In the genomic region with DNA sequence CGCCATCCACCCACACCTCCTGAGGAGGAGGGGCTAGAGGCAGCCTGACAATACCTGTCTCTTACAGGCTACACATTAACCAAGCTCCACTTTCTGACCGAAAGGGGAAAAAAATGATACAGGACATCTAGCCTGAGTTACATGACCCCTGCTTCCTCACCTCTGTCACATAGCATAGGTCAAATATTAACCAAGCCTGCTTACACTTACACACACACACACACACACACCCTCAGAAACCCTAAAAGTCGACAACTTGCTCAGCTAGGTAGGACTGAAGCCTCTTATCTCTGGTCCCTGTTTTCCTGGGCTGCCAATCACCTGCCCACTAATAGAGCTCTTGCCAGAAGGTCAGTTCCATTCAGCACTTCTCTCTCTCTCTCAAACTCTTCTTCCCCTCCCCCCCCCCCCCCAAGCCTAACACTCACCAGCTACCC, we compare ENCODE assay signal across 17 mouse cellular contexts.
DNase-seq lines count a peak whose midpoint lies in the region; ATAC-seq and TF ChIP-seq lines count a peak whose summit lies in the region.
"Had no signal": no experiment of that assay in that cellular context is flagged by ENCODE, and none has a peak within 500 bp of the region (broad histone marks: within the 10 kb centered on the region; RNA-seq: fewer than 3 reads in every experiment).

No protein-coding gene starts in this region.

- WGBS in lung, embryonic 14.5 days: 58% methylated on average over 3 of the region's 3 CpGs
- 23% methylated on average over 3 of the region's 3 CpGs for WGBS in liver, embryonic 11.5 days
- 53% methylated on average over 3 of the region's 3 CpGs for WGBS in stomach, postnatal 0 days

- no peak overlapping the region for H3K4me2 ChIP-seq in lung, embryonic 14.5 days
- H3K4me2 ChIP-seq in liver, embryonic 11.5 days: no peak overlapping the region
- no peak overlapping the region for H3K4me2 ChIP-seq in stomach, postnatal 0 days (replicated peaks; ENCODE audit: low read depth)
- H3K4me2 ChIP-seq: limb, embryonic 12.5 days; midbrain, embryonic 15.5 days; neural tube, embryonic 12.5 days had no signal

- no peak for TF ChIP-seq CTCF in lung, embryonic 14.5 days (IDR thresholded peaks at IDR 0.05; ENCODE audit: low read depth)
- TF ChIP-seq CTCF in stomach, postnatal 0 days (IDR thresholded peaks at IDR 0.05; ENCODE audit: low read depth): no peak
- no peak for TF ChIP-seq CTCF in left cerebral cortex, adult 2 months (IDR thresholded peaks at IDR 0.05)

- no peak for TF ChIP-seq EP300 in stomach, postnatal 0 days (optimal IDR thresholded peaks at IDR 0.05)

- H3K27ac ChIP-seq in lung, embryonic 14.5 days (ENCODE audit: low read depth): peak overlapping the region; percentile 54; the same call in 1 of the 2 replicates
- H3K27ac ChIP-seq in liver, embryonic 11.5 days (ENCODE audit: low read depth, low read length): no peak overlapping the region
- no peak overlapping the region for H3K27ac ChIP-seq in stomach, postnatal 0 days (replicated peaks)
- H3K27ac ChIP-seq in left cerebral cortex, adult 2 months: no peak overlapping the region
- H3K27ac ChIP-seq: limb, embryonic 12.5 days; midbrain, embryonic 15.5 days; neural tube, embryonic 12.5 days had no signal

- no peak overlapping the region for H3K9ac ChIP-seq in lung, embryonic 14.5 days
- no peak overlapping the region for H3K9ac ChIP-seq in liver, embryonic 11.5 days (ENCODE audit: low read depth, low read length)
- no peak overlapping the region for H3K9ac ChIP-seq in stomach, postnatal 0 days (ENCODE audit: low read length)
- H3K9ac ChIP-seq: limb, embryonic 12.5 days; midbrain, embryonic 15.5 days; neural tube, embryonic 12.5 days had no signal

- no peak for ATAC-seq in lung, embryonic 14.5 days (ENCODE audit: insufficient read depth)
- peak; percentile 61 for ATAC-seq in liver, embryonic 11.5 days (replicated peaks; ENCODE audit: low FRiP score)
- ATAC-seq in stomach, postnatal 0 days (ENCODE audit: low FRiP score, low TSS enrichment): peak; percentile 42; the same call in 1 of the 2 replicates
- ATAC-seq: CD4-positive, CD25-positive, alpha-beta regulatory T cell, adult 4 months; midbrain, embryonic 15.5 days had no signal

- H3K4me3 ChIP-seq in lung, embryonic 14.5 days (ENCODE audit: low read depth, low read length): no peak overlapping the region
- no peak overlapping the region for H3K4me3 ChIP-seq in liver, embryonic 11.5 days (ENCODE audit: low read depth, low read length)
- no peak overlapping the region for H3K4me3 ChIP-seq in stomach, postnatal 0 days (ENCODE audit: low read depth, low read length)
- no peak overlapping the region for H3K4me3 ChIP-seq in left cerebral cortex, adult 2 months
- H3K4me3 ChIP-seq: limb, embryonic 12.5 days; midbrain, embryonic 15.5 days; neural tube, embryonic 12.5 days had no signal

- no peaks in the 10 kb centered on the region for H3K27me3 ChIP-seq in lung, embryonic 14.5 days (ENCODE audit: insufficient read depth, low read length)
- no peaks in the 10 kb centered on the region for H3K27me3 ChIP-seq in liver, embryonic 11.5 days (replicated peaks; ENCODE audit: control insufficient read depth, insufficient read depth, low read length)
- H3K27me3 ChIP-seq in stomach, postnatal 0 days (ENCODE audit: control insufficient read depth, insufficient read depth, low read length): no peaks in the 10 kb centered on the region
- H3K27me3 ChIP-seq: limb, embryonic 12.5 days; midbrain, embryonic 15.5 days; neural tube, embryonic 12.5 days had no signal

- no peaks in the 10 kb centered on the region for H3K36me3 ChIP-seq in lung, embryonic 14.5 days (ENCODE audit: insufficient read depth)
- H3K36me3 ChIP-seq in liver, embryonic 11.5 days (ENCODE audit: control insufficient read depth, insufficient read depth, low read length): no peaks in the 10 kb centered on the region
- no peaks in the 10 kb centered on the region for H3K36me3 ChIP-seq in stomach, postnatal 0 days (ENCODE audit: control insufficient read depth, insufficient read depth, low read length)
- H3K36me3 ChIP-seq: limb, embryonic 12.5 days; midbrain, embryonic 15.5 days; neural tube, embryonic 12.5 days had no signal

- intact Hi-C loops in left cerebral cortex, adult 2 months (cut with DNase I): no loop called here

- peaks cover 17% of the 10 kb centered on the region for H3K4me1 ChIP-seq in lung, embryonic 14.5 days (ENCODE audit: insufficient read depth)
- H3K4me1 ChIP-seq in liver, embryonic 11.5 days (replicated peaks; ENCODE audit: control insufficient read depth, insufficient read depth, low read length): peaks cover 5% of the 10 kb centered on the region
- peaks cover 3% of the 10 kb centered on the region; the same call in 1 of the 2 replicates for H3K4me1 ChIP-seq in stomach, postnatal 0 days (replicated peaks; ENCODE audit: control insufficient read depth, insufficient read depth)

- DNase-seq in lung, embryonic 14.5 days: no peak
- no peak for DNase-seq in lung, postnatal 14 days
- peak; percentile 39 for DNase-seq in kidney, adult 9 months
- DNase-seq in liver, embryonic 11.5 days (ENCODE audit: low spot score): no peak
- no peak for DNase-seq in stomach, postnatal 0 days (ENCODE audit: low spot score)
- DNase-seq in left cerebral cortex, adult 2 months (ENCODE audit: extremely low spot score in 1 of 2, low spot score in 2 of 2): no peak
- no peak for DNase-seq in frontal cortex, adult 2 months (ENCODE audit: extremely low spot score in 1 of 2, low spot score in 1 of 2)
- no peak for DNase-seq in gastrocnemius, postnatal 4 days (ENCODE audit: low spot score in 2 of 2)
- DNase-seq: cerebellum, postnatal 14 days; heart, adult 18-20 months; heart, postnatal 14 days; retina, postnatal 1 day; spleen, adult 18-20 months had no signal

- no peaks in the 10 kb centered on the region for H3K9me3 ChIP-seq in lung, embryonic 14.5 days (ENCODE audit: low read depth, low read length)
- no peaks in the 10 kb centered on the region for H3K9me3 ChIP-seq in liver, embryonic 11.5 days (ENCODE audit: control insufficient read depth, low read length)
- no peaks in the 10 kb centered on the region for H3K9me3 ChIP-seq in stomach, postnatal 0 days (ENCODE audit: control insufficient read depth, low read length)
- H3K9me3 ChIP-seq: limb, embryonic 12.5 days; midbrain, embryonic 15.5 days; neural tube, embryonic 12.5 days had no signal
